Mouse (Mus musculus): ENCODE results near the gene Rela. TPM values are rescaled to one million over a fixed set of nuclear protein-coding genes. Genes with fewer than 3 reads are reported as not detected.

The Rela gene
- polyA plus RNA-seq, 1 experiment from 2014 or later: 29.9 TPM

DNA sequence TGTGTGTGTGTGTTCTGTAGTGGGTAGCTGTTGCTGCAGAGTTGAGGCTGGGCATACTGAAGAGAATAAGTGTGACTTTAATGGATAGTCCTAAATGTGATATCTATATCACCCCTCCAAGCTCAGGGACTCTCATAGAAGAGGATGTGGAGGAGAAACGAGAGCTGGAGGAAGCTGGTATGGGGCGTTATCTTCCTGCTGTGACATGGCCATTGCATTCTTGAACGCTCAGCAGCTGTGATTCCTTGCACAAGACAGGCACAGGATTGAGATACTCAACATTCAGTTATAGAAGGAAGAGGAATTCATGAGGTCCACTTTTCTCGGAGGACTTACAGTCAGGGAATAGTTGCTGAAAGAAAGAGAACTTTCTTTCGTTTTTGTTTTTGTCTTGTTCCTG lies 15.4 kb upstream of the Rela start:
- no peak for DNase-seq (ENCODE audit: low spot score, missing footprints)
- Histone ChIP-seq H3K36me3 (ENCODE audit: control insufficient read depth, insufficient read depth, low read length) (no peaks in the 10 kb centered on the region), H3K4me3 (ENCODE audit: low read depth, low read length) (no peak overlapping the region), H3K4me1 (ENCODE audit: control insufficient read depth, insufficient read depth, low read length) (no peaks in the 10 kb centered on the region), H3K9ac (ENCODE audit: low read length) (no peak overlapping the region), H3K9me3 (ENCODE audit: control insufficient read depth, low read length) (no peaks in the 10 kb centered on the region), H3K4me2 (no peak overlapping the region), H3K27me3 (ENCODE audit: control insufficient read depth, insufficient read depth, low read length) (no peaks in the 10 kb centered on the region), H3K27ac (ENCODE audit: low read depth, low read length) (no peak overlapping the region)
- no peak for ATAC-seq (ENCODE audit: low FRiP score)
- WGBS: 83% methylated on average over 5 of the region's 5 CpGs

DNA sequence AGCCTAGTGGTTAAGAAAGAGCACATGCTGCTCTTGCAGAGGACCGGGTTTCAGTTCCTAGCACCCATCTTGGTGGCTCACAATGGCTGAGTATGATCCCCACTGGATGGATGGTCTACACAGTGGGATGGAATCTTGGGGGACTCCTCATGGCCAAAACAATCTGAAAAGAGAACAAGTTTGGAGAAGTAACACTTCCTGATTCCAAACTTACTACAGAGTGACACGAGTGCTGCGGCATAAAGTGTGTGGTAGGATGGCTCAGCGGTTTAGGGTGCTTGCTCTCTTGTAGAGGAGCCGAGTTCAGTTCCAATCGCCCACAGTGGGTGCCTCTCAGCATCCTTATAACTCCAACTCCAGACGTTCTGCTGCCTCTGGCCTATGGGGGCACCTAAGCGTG lies 12.0 kb upstream of the Rela start:
- Histone ChIP-seq H3K27ac (ENCODE audit: low read depth, low read length) (no peak overlapping the region), H3K27me3 (ENCODE audit: control insufficient read depth, insufficient read depth, low read length) (no peaks in the 10 kb centered on the region), H3K9ac (ENCODE audit: low read length) (no peak overlapping the region), H3K4me1 (ENCODE audit: control insufficient read depth, insufficient read depth, low read length) (no peaks in the 10 kb centered on the region), H3K9me3 (ENCODE audit: control insufficient read depth, low read length) (no peaks in the 10 kb centered on the region), H3K4me3 (ENCODE audit: low read depth, low read length) (no peak overlapping the region), H3K36me3 (ENCODE audit: control insufficient read depth, insufficient read depth, low read length) (no peaks in the 10 kb centered on the region), H3K4me2 (no peak overlapping the region)
- no peak for DNase-seq (ENCODE audit: low spot score, missing footprints)
- ATAC-seq (ENCODE audit: low FRiP score): no peak
- WGBS: 84% methylated on average over 8 of the region's 8 CpGs

DNA sequence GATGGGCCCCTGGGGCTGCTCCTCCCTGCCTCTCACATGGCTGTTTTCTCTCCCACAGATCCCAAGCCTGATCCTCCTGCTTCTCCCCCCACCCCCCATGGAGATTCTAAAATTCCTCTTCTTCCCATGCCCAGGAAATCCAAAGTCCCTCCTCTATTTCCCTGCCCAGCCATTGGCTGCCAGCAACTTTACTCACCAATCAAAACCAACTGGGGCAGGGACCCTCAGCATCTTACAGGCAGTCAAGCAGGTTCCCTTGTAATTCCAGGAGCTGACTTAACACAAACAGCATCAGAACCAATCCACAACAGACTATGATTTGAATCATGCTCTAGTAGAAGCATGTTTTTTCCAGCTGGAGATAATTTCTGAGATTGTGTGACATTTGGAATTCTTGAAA lies 7.4 kb upstream of the Rela start:
- no peaks in the 10 kb centered on the region for H3K9me3 ChIP-seq (ENCODE audit: control insufficient read depth, low read length)
- no peak overlapping the region for H3K4me3 ChIP-seq (ENCODE audit: low read depth, low read length)
- H3K4me2 ChIP-seq: no peak overlapping the region
- H3K27ac ChIP-seq (ENCODE audit: low read depth, low read length): no peak overlapping the region
- H3K4me1 ChIP-seq (ENCODE audit: control insufficient read depth, insufficient read depth, low read length): no peaks in the 10 kb centered on the region
- no peak overlapping the region for H3K9ac ChIP-seq (ENCODE audit: low read length)
- DNase-seq (ENCODE audit: low spot score, missing footprints) (no peak), ATAC-seq (ENCODE audit: low FRiP score) (no peak)
- H3K27me3 ChIP-seq (ENCODE audit: control insufficient read depth, insufficient read depth, low read length): no peaks in the 10 kb centered on the region
- H3K36me3 ChIP-seq (ENCODE audit: control insufficient read depth, insufficient read depth, low read length): no peaks in the 10 kb centered on the region

DNA sequence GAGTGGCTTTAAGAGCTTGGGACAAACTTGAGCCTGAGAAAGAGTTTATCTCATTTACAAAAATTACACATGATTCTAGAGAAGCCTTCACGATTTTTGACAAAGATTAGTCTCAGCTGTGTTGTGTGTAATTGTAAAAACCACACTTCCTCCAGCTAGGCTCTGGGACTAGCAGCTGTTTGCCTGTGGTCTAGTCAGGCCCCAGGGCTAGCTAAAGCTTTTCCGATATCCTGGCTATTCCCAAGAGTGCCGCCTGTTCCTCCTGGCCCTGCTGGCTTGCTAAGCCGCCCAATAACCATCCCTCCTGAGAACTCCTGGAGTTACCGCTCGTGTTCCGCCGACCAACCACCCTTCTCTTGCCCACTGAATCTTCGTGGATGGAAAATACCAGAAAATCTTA lies 5.2 kb upstream of the Rela start:
- no peaks in the 10 kb centered on the region for H3K9me3 ChIP-seq (ENCODE audit: control insufficient read depth, low read length)
- DNase-seq (ENCODE audit: low spot score, missing footprints) (no peak), ATAC-seq (ENCODE audit: low FRiP score) (no peak)
- no peak overlapping the region for H3K4me3 ChIP-seq (ENCODE audit: low read depth, low read length)
- peaks cover 8% of the 10 kb centered on the region for H3K4me1 ChIP-seq (ENCODE audit: control insufficient read depth, insufficient read depth, low read length)
- no peak overlapping the region for H3K4me2 ChIP-seq
- no peaks in the 10 kb centered on the region for H3K27me3 ChIP-seq (ENCODE audit: control insufficient read depth, insufficient read depth, low read length)
- H3K36me3 ChIP-seq (ENCODE audit: control insufficient read depth, insufficient read depth, low read length): no peaks in the 10 kb centered on the region
- no peak overlapping the region for H3K27ac ChIP-seq (ENCODE audit: low read depth, low read length)
- H3K9ac ChIP-seq (ENCODE audit: low read length): no peak overlapping the region
- WGBS: 78% methylated on average over 9 of the region's 9 CpGs

DNA sequence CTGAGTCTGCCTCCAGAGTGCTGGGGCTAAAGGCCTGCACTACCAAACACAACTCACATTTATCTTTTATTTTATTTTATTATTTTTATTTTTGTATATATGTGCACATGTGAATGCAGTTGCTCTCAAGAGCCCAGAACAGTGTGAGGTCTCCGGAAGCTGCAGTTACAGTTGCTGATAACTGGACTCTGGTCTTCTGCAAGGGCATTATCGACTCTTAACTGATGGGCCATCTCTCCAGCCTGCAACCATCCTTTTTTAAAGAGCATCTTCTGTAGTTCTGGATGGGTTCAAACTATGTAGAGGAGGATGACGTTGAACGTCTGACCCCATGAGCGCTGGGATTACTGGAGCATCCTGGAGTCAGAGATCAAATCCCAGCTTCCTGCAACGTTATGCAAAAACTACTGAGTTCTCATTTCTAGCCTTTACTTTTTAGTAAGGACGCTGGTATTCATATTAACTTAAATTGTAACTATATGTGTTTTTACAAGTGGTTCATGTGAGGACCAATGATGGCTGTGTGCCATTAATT lies 1.2 kb upstream of the Rela start:
- no peak for DNase-seq (ENCODE audit: low spot score, missing footprints)
- Histone ChIP-seq H3K27ac (ENCODE audit: low read depth, low read length) (no peak overlapping the region), H3K9ac (ENCODE audit: low read length) (peak overlapping the region; percentile 87; the same call in 1 of the 2 replicates), H3K4me1 (ENCODE audit: control insufficient read depth, insufficient read depth, low read length) (peaks cover 14% of the 10 kb centered on the region), H3K9me3 (ENCODE audit: control insufficient read depth, low read length) (no peaks in the 10 kb centered on the region), H3K4me3 (ENCODE audit: low read depth, low read length) (no peak overlapping the region), H3K36me3 (ENCODE audit: control insufficient read depth, insufficient read depth, low read length) (peaks cover 7% of the 10 kb centered on the region), H3K4me2 (peak overlapping the region; percentile 86; the same call in 1 of the 2 replicates), H3K27me3 (ENCODE audit: control insufficient read depth, insufficient read depth, low read length) (no peaks in the 10 kb centered on the region)
- no peak for ATAC-seq (ENCODE audit: low FRiP score)
- WGBS: 82% methylated on average over 7 of the region's 7 CpGs

DNA sequence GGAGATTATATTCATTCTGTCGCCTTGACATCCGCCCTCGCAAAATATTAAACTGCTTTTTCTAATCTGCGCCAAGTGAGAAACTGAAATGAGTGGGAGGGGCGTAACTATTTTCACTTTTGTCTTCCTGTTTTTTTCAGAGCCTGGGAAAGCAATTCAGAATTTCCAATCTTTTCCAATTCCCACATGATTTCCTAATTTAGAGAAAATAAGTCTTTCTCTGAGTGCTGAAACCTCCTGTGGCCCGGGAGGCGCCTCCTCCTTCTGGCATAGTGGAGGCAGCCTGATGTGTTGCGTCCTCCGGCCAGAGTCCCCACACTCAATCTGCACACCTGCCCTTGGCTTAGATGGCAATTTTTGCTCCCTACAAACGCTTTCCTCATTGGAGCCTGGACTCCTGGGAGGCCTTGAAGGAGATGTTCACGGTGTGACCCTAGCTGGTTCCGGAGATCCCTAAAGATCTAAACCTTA lies 677 bp upstream of the Rela start:
- H3K36me3 ChIP-seq (ENCODE audit: control insufficient read depth, insufficient read depth, low read length): peaks cover 12% of the 10 kb centered on the region
- H3K27ac ChIP-seq (ENCODE audit: low read depth, low read length): peak overlapping the region; percentile 73
- H3K4me1 ChIP-seq (ENCODE audit: control insufficient read depth, insufficient read depth, low read length): peaks cover 14% of the 10 kb centered on the region
- H3K4me2 ChIP-seq: peak overlapping the region; percentile 86
- DNase-seq (ENCODE audit: low spot score, missing footprints) (no peak), ATAC-seq (ENCODE audit: low FRiP score) (peak; percentile 6; the same call in 1 of the 2 replicates)
- H3K9ac ChIP-seq (ENCODE audit: low read length): peak overlapping the region; percentile 87
- H3K27me3 ChIP-seq (ENCODE audit: control insufficient read depth, insufficient read depth, low read length): no peaks in the 10 kb centered on the region
- no peaks in the 10 kb centered on the region for H3K9me3 ChIP-seq (ENCODE audit: control insufficient read depth, low read length)
- 44% methylated on average over 12 of the region's 12 CpGs for WGBS
- peak overlapping the region; percentile 80 for H3K4me3 ChIP-seq (ENCODE audit: low read depth, low read length)

DNA sequence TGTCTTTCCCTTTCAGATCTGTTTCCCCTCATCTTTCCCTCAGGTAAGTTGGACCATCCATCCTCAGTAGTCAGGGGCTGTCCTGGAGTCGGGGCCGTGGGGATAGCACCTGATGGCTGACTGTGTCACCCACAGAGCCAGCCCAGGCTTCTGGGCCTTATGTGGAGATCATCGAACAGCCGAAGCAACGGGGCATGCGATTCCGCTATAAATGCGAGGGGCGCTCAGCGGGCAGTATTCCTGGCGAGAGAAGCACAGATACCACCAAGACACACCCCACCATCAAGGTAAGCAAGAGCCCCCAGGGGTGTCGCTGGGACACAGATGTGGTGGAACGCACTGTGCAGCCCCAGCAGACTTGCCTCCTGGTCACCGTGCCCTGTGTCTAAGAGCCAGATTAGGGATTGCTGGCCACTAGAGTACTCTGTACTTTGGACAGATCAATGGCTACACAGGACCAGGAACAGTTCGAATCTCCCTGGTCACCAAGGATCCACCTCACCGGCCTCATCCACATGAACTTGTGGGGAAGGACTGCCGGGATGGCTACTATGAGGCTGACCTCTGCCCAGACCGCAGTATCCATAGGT lies 1.2 kb downstream of the Rela start:
- H3K27me3 ChIP-seq (ENCODE audit: control insufficient read depth, insufficient read depth, low read length): no peaks in the 10 kb centered on the region
- WGBS: 91% methylated on average over 18 of the region's 18 CpGs
- H3K9me3 ChIP-seq (ENCODE audit: control insufficient read depth, low read length): no peaks in the 10 kb centered on the region
- DNase-seq (ENCODE audit: low spot score, missing footprints) (no peak), ATAC-seq (ENCODE audit: low FRiP score) (no peak)
- peaks cover 14% of the 10 kb centered on the region for H3K4me1 ChIP-seq (ENCODE audit: control insufficient read depth, insufficient read depth, low read length)
- peak overlapping the region; percentile 86 for H3K4me2 ChIP-seq
- H3K27ac ChIP-seq (ENCODE audit: low read depth, low read length): no peak overlapping the region
- H3K36me3 ChIP-seq (ENCODE audit: control insufficient read depth, insufficient read depth, low read length): peaks cover 19% of the 10 kb centered on the region
- peak overlapping the region; percentile 87 for H3K9ac ChIP-seq (ENCODE audit: low read length)
- H3K4me3 ChIP-seq (ENCODE audit: low read depth, low read length): peak overlapping the region; percentile 80

DNA sequence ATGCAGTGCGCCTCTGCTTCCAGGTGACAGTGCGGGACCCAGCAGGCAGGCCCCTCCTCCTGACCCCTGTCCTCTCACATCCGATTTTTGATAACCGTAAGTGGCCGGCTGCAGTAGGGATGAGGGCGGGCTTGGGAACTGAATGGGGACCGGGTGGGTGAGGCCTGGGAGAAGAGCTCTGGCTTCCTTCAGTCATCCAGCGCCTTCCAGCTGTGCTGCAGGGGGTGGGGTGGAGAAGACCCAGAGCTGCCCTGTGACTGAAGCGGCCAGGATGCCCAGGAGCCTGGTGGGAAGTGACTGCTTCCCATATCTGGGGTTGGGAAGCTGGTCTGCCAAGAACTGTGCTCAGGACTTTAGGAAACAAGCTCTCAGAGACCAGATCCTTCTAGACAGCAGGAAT lies 3.1 kb downstream of the Rela start:
- no peak overlapping the region for H3K27ac ChIP-seq (ENCODE audit: low read depth, low read length)
- DNase-seq (ENCODE audit: low spot score, missing footprints): no peak
- H3K9ac ChIP-seq (ENCODE audit: low read length): no peak overlapping the region
- H3K27me3 ChIP-seq (ENCODE audit: control insufficient read depth, insufficient read depth, low read length): no peaks in the 10 kb centered on the region
- no peak overlapping the region for H3K4me2 ChIP-seq
- WGBS: 79% methylated on average over 9 of the region's 9 CpGs
- H3K9me3 ChIP-seq (ENCODE audit: control insufficient read depth, low read length): no peaks in the 10 kb centered on the region
- no peak overlapping the region for H3K4me3 ChIP-seq (ENCODE audit: low read depth, low read length)
- peaks cover 22% of the 10 kb centered on the region for H3K36me3 ChIP-seq (ENCODE audit: control insufficient read depth, insufficient read depth, low read length)
- peaks cover 14% of the 10 kb centered on the region for H3K4me1 ChIP-seq (ENCODE audit: control insufficient read depth, insufficient read depth, low read length)
- ATAC-seq (ENCODE audit: low FRiP score): no peak

DNA sequence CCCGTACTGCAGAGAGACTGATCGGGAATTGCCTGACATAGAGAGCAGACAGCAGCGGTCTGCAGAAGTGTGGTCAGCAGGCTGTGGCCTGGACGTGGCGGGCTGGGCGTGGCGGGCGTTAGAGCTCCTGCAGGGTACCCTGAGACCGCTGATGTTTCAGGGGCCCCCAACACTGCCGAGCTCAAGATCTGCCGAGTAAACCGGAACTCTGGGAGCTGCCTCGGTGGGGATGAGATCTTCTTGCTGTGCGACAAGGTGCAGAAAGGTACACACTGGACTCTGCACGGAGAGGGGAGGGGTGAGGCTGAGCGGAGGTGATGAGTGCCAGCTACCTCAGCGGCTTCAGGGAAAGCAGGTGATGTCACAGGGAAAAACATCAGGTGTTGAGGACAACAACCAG lies 3.7 kb downstream of the Rela start:
- ATAC-seq (ENCODE audit: low FRiP score) (no peak), DNase-seq (ENCODE audit: low spot score, missing footprints) (no peak)
- Histone ChIP-seq H3K27ac (ENCODE audit: low read depth, low read length) (no peak overlapping the region), H3K4me3 (ENCODE audit: low read depth, low read length) (no peak overlapping the region), H3K27me3 (ENCODE audit: control insufficient read depth, insufficient read depth, low read length) (no peaks in the 10 kb centered on the region), H3K9ac (ENCODE audit: low read length) (no peak overlapping the region), H3K36me3 (ENCODE audit: control insufficient read depth, insufficient read depth, low read length) (peaks cover 22% of the 10 kb centered on the region), H3K4me2 (no peak overlapping the region), H3K4me1 (ENCODE audit: control insufficient read depth, insufficient read depth, low read length) (peaks cover 14% of the 10 kb centered on the region), H3K9me3 (ENCODE audit: control insufficient read depth, low read length) (no peaks in the 10 kb centered on the region)
- 96% methylated on average over 17 of the region's 17 CpGs for WGBS

Measured in midbrain, embryonic 11.5 days (tissue).